Mouse (Mus musculus) kidney, postnatal 10 days (tissue): Measurements from ENCODE around the gene Mycl.

Experiments used
- DNase-seq: peaks from one replicate; pipeline ENCODE4 v3.0.0; 2021; ENCODE audit warnings: mixed read lengths

Mycl gene

GRCm38 (mm10) chr4:122995404-122996220 is at the start of gene Mycl:
TSS of gene Mycl (plus strand) at chr4:122995652.
- peak; percentile 90 for DNase-seq

DNA sequence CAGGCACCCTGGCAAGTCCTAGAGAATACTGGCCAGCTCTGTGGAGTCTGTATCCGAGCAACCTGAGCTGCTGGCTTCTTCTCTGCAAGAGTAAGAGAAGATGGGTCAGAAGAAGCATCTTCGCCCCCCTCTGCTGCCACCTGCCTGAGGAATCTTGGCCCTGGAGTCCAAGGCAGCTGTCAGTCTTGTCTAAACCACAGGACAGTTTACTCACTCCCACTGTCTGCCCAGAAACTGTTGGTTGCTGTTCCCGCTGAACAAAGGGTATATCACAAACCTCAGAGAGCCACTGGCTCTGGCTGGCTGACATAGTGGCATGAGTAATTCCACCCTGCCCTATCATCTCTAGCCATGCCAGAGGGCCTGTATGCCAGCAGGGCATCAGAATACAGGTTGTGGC is 48.2 kb upstream of the Mycl start:
- DNase-seq, result no peak

DNA sequence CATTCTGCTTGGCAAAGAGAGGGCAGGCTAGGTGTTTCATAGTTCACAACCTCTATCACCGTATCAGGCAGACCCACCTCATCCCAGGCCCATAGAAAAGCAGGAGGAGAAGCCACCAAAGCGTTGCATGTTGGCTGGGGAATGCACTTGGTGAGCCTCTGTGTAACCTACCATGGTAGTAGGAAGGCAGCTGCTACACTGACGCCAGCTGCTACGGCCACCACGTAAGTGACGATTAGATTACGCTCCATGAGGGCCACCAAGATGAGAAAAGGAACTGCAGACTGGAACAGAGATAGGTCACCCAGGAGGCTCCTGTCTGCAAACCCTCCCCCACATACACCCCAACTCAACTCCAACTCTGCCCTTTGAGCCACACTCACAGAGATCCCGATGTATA is 46.4 kb upstream of the Mycl start:
- DNase-seq, result no peak

DNA sequence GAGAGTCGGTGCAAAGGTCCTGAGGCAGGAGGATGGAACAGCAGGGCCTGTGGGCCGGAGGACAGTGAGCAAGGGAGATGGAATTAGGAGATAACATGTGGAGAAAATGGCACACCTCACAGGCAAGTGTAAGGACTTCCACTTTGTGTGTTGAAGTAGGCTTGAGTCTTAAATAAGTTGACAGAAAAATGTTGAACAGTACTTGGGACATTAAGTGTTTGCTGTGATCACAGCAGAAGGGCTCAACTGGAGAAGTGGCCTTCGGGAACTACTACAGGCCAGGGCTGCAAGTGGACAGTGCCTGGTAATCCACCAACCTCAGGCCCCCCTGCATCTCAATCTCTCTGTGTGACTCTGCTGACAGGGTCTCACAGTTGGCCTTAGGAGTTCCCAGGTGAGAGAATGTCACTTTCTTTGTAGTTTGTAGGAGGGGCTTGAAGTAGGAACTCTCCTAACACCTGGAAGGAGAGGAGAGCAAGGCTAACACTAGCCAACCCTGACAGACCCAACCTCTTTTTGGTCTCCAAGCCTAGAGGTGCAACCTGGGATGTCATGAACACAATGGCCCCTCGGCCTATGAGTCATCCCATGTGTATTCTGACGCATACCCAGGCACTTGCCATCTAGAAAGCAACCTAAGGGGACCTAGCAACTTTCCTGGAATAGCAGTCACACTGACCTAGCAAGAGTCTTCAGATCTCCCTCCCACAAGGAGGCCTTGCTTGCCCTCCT is 40.6 kb upstream of the Mycl start:
- DNase-seq, result no peak

DNA sequence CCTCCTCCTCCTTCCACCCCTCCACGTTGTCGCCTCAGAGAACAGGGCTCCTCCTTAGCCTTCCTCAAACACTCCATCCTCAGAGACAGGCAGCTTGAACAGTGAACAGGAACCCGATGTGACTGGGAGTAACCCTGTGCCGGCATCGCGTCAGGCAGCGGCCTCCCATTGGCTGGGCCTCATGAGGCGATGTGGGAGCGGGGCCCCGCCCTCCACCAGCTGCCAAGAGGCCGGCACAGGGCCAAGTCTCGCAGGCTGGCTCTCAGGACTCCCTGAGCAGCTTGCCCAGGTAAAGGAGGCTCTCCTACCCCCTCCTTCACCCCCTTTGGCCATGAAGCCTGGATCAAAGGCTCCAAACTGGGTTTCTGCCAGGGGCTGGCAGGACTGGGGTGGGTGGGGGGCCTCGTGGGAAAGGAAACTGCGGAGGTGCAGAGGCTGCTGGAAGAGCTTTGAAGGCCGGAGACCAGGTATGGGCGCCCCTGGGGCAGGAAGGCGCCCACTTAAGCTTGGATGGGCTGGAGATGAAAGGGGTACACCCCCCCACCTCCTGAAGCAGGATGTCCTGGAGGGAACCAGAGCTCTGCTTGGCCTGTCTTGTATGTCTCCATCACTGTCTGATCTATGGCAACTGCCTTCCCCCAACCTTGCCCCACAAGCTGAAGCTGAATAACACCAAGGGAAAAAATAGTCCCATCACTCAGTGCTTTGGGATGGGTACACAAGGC is 39.9 kb upstream of the Mycl start:
- peak; percentile 93 for DNase-seq

DNA sequence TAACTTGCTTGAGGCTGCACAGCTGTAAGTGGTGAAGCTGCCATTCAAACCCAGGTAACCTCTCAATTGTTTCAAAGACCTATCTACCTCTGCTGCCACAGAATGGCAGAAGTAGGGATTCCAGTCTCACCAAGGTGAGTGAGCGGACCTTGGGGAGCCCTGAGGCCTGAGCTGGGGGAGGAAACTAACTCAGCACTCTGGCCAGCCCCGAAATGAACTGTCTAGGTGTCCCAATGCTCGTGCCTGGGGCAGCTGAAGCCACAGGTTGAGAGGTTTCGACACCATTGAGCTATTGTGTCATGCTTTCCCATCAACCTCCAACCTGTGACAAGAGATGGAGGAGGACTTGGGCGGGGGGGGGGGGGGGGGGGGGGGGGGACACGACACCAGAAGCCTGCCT is 39.2 kb upstream of the Mycl start:
- DNase-seq, result no peak

- DNase-seq, result no peak
Measured at GRCm38 (mm10) chr4:122958491-122959031, 36.9 kb upstream of the Mycl start.

GRCm38 (mm10) chr4:122959816-122960215 is 35.6 kb upstream of the Mycl start:
- no peak for DNase-seq

DNA sequence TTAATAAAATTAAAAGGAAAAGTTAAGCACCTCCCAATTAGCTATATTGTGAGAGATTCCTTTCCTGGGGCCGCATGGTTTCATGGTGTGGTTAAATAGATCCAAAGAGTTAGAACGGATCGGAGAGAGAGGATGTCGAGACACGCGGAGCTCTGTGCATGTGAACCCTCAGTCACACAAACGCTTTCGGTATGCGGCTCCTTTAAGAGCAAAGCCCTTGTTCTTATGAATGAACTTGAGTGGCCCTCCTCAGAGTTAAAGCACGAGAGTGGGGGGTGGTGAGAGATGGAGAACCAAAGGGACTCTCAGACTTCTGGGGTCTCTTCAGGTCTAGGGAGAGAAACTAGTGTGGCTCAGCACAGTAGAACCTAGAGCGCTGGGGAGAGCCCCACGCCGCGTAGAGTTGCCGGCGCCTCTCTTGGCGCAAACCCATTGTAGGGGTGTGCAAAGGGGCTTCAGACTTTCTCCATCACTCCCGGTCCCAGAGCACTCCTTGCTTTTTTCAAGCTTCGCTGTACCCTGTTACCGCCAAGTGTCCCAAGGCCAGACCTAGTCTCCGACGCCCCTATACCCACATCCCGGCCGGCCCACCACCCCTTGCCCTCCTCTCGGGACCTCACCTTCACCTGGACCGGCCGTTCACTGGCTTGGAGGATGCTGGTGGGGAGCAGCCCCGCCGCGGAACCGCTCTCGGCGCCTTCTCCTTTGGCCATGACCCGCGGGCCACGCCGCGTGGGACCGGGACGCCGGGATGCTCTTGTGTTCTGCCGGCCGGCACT is 34.9 kb upstream of the Mycl start:
- DNase-seq, result no peak

DNA sequence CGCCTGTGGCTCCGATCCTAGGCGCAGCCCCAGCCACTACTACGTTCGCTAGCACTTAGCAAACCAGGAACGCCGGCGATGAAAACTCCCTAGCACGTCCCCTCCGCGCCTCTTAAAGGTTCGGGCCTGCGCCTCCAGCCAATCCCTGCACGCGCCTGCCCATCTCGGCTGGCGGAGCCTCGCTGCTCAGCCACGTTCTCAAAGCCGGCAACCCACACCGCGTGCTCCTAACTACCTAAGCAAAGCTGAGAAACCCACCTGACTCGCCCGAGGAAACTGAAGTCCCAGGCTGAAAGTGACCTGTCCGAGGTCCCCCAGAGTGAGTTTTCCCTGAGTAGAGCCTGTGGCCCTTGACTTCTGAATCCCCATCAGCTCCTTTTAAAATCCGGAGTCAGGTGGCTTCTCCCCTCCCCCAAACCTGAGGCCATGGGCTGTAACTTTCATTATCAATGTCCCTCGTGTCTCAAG is 34.3 kb upstream of the Mycl start, which contains the start of gene Mfsd2a:
Mfsd2a (minus strand) TSS at position 89 of the 468 bp plus-strand sequence.
- peak; percentile 67 for DNase-seq

GRCm38 (mm10) chr4:122961589-122961988 is 33.9 kb upstream of the Mycl start:
- DNase-seq, result no peak

DNA sequence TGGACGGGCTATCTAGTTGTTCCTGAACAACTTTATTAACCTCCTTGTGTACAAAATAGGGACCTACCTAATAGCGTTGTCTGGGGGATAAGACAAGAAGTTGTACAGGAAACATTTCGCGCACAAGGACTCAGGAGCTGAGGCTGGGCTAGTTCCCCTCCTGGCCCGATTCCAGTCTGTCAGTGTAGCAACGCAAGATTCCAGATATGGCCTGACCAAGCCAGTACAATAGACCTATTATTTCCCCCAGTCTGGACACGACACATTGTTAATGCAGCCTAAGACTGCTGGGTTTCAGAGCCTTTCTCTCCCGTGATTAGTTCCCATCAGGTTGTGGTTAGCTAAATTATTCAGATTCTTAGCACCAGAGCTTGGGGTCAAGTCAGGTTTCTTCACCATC is 32.7 kb upstream of the Mycl start:
- DNase-seq, result no peak

- DNase-seq, result no peak
Measured at GRCm38 (mm10) chr4:122968106-122968505, 27.3 kb upstream of the Mycl start.

DNA sequence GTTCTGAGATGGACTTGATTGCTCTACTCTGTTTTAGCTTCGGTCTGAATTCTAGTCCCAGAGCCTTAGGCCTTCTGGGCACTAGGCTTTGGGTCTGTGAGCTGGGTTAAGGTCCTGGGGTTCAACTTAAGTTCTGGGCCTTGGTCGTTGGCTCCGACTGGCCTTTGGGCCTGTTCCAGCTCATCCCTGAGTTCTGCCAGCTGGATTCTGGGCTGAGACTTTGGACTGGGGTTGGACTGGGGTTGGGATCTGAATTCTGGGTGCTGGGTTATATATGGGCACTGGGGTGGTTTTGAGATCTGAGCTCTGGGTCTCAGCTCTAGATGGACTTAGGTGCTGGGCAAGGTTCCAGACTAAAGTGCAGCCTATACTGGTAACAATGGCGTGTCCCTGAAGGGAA is 24.3 kb upstream of the Mycl start:
- no peak for DNase-seq

DNA sequence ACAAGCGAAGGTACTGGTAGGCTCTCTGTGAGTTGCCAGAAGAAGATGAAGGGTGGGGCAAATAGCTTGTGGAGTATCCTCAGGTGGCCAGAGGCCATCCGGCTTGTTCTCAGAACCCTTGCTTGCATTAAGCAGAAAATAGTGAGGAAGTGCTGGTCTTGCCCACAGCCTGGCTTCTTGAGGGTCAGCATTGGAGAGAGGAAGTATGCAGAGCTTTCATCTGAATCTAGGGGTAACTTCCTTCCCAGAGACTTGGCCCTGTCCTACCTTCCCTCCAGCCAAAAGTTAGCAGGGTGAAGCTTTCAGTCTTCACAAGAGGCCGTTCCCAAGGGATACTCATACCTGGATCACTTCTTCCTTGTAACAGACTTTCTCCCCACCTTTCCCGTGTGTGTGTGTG is 23.8 kb upstream of the Mycl start:
- DNase-seq, result no peak

GRCm38 (mm10) chr4:122972056-122972455 is 23.4 kb upstream of the Mycl start:
- no peak for DNase-seq

GRCm38 (mm10) chr4:122974976-122975520 is 20.4 kb upstream of the Mycl start:
- DNase-seq, result no peak

- DNase-seq, result no peak
Measured at GRCm38 (mm10) chr4:122976885-122977284, 18.6 kb upstream of the Mycl start.

- no peak for DNase-seq
Measured at GRCm38 (mm10) chr4:122978850-122979249, 16.6 kb upstream of the Mycl start.

GRCm38 (mm10) chr4:122979826-122980225 is 15.6 kb upstream of the Mycl start:
- no peak for DNase-seq

- no peak for DNase-seq
Measured at GRCm38 (mm10) chr4:122980684-122981083, 14.8 kb upstream of the Mycl start.

GRCm38 (mm10) chr4:122981238-122981637 is 14.2 kb upstream of the Mycl start:
- DNase-seq, result no peak
